Mouse (Mus musculus) kidney, adult 2 months (tissue): ENCODE data around the gene A730009L09Rik.

ENCODE experiments used
- CTCF ChIP-seq: fragments of 200-500 bp; conservative IDR thresholded peaks from 2 replicates; pipeline ENCODE4 v1.5.1; 2011; ENCODE audit warnings: low read depth, mild to moderate bottlenecking, control low read depth, low read length, moderate library complexity, mixed read lengths; ENCODE audit not compliant: insufficient read depth, insufficient read length
- POLR2A ChIP-seq: fragments of 200-500 bp; IDR thresholded peaks from one replicate; pipeline ENCODE4 v1.6.1; 2011; ENCODE audit warnings: low read depth, low read length, control low read depth

- TF ChIP-seq CTCF, result no peak
- TF ChIP-seq POLR2A, result no peak
These were observed 49.2 kb upstream of the A730009L09Rik start for GRCm38 (mm10) chr16:84465581-84466165.
